Mouse (Mus musculus): ENCODE data around the gene Gm20481. TPM values are rescaled to one million over a fixed set of nuclear protein-coding genes. Genes with fewer than 3 reads are reported as not detected.
"Not testable (repeated sequence)": the region's sequence is repeated elsewhere in the genome, so short reads cannot be mapped to it uniquely, and the experiment has no call there.

The Gm20481 gene
- polyA plus RNA-seq, 1 experiment from 2014 or later = not detected

DNA sequence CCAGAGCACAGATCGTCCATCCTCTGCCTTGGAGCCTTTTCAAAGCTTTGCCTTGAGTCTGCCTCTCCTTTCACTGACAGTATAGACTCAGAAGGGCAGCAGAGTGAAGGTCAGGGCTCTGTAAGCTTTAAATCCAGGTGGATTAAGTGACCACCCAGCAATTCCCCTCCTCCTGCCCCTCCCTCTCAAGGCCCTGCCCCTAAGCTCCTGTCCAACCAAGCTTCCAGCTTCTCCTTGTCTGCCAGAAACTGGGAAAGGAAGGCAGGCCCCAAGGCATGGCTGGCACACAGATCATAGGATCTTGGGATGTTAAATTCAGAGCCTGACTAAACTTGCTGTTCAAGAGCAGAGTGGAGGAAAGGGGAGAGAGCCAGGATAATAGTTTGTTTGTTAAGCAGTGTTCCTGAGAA lies 5.1 kb upstream of the Gm20481 start:
- H3K27ac ChIP-seq (ENCODE audit: low read length) = no peak overlapping the region
- no peaks in the 10 kb centered on the region for H3K36me3 ChIP-seq (ENCODE audit: control insufficient read depth, insufficient read depth, low read length)
- no peaks in the 10 kb centered on the region for H3K9me3 ChIP-seq (replicated peaks; ENCODE audit: control insufficient read depth, low read length, poor library complexity, severe bottlenecking)
- H3K4me3 ChIP-seq (ENCODE audit: low read depth, low read length) = no peak overlapping the region
- no peak overlapping the region for H3K4me2 ChIP-seq (ENCODE audit: low read length)
- peaks cover 2% of the 10 kb centered on the region for H3K4me1 ChIP-seq (ENCODE audit: control insufficient read depth, insufficient read depth, low read length)
- H3K27me3 ChIP-seq (ENCODE audit: control insufficient read depth, insufficient read depth, low read depth, low read length) = peaks cover 32% of the 10 kb centered on the region
- ATAC-seq = no peak
- WGBS = 0% methylated on average over 1 of the region's 1 CpGs
- 0 out of 2 replicates have a peak overlapping the region, but pooled peaks have one; percentile 6 for H3K9ac ChIP-seq (ENCODE audit: low read depth, low read length)

DNA sequence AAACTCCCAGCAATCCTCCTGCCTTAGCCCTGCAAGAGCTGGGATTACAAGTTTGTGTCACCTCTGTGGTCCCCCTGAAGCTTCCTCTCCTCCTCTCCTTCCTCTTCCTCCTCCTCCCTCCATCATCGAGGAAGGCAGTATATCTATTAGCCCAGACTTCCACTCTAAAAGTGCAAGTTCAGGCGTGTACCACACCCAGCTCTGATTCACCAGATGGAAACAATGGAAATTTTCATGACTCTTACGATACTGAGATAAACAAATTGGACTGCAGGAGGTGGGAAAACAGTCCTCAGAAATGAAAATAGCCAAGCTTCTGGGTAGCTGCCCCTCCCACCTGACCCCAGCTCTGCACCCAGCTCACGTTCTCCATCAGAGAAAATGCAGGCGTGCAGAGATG lies 4.1 kb upstream of the Gm20481 start:
- Histone ChIP-seq H3K9ac (ENCODE audit: low read depth, low read length) (no peak overlapping the region), H3K4me3 (ENCODE audit: low read depth, low read length) (no peak overlapping the region), H3K36me3 (ENCODE audit: control insufficient read depth, insufficient read depth, low read length) (no peaks in the 10 kb centered on the region), H3K27ac (ENCODE audit: low read length) (no peak overlapping the region), H3K27me3 (ENCODE audit: control insufficient read depth, insufficient read depth, low read depth, low read length) (peaks cover 25% of the 10 kb centered on the region), H3K4me1 (ENCODE audit: control insufficient read depth, insufficient read depth, low read length) (no peaks in the 10 kb centered on the region), H3K4me2 (ENCODE audit: low read length) (no peak overlapping the region), H3K9me3 (replicated peaks; ENCODE audit: control insufficient read depth, low read length, poor library complexity, severe bottlenecking) (no peaks in the 10 kb centered on the region)
- no peak for ATAC-seq
- 80% methylated on average over 5 of the region's 5 CpGs for WGBS

DNA sequence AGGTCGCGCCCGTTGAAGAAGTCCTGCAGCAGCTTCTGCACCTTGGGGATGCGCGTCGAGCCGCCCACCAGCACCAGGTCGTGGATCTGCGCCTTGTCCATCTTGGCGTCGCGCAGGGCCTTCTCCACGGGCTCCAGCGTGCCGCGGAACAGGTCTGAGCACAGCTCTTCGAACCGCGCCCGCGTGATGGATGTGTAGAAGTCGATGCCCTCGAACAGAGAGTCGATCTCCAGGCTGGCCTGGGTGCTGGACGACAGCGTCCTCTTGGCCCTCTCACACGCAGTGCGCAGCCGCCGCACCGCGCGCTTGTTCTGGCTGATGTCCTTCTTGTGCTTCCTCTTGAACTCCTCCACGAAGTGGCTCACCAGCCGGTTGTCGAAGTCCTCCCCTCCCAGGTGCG lies 1.1 kb downstream of the Gm20481 start:
- not testable (repeated sequence) for H3K4me3 ChIP-seq (ENCODE audit: low read depth, low read length); ATAC-seq; H3K4me1 ChIP-seq (ENCODE audit: control insufficient read depth, insufficient read depth, low read length); H3K4me2 ChIP-seq (ENCODE audit: low read length); H3K27ac ChIP-seq (ENCODE audit: low read length); H3K9me3 ChIP-seq (replicated peaks; ENCODE audit: control insufficient read depth, low read length, poor library complexity, severe bottlenecking); H3K9ac ChIP-seq (ENCODE audit: low read depth, low read length); H3K36me3 ChIP-seq (ENCODE audit: control insufficient read depth, insufficient read depth, low read length)
- peaks cover 22% of the 10 kb centered on the region for H3K27me3 ChIP-seq (ENCODE audit: control insufficient read depth, insufficient read depth, low read depth, low read length)
- whole genome bisulfite sequencing = 32% methylated on average over 12 of the region's 37 CpGs

DNA sequence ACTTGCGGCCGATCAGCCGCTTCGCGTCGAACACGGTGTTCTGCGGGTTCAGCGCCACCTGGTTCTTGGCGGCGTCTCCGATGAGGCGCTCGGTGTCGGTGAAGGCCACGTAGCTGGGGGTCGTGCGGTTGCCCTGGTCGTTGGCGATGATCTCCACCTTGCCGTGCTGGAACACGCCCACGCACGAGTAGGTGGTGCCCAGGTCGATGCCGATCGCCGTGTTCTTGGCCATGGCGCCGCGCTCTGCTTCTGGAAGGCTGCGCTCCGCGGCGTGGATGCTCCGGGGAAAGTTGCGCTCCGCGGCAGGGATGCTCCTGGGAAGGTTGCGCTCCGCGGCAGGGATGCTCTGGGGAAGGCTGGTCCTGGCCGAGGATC lies 2.0 kb downstream of the Gm20481 start:
- peak overlapping the region; percentile 39 for H3K4me3 ChIP-seq (ENCODE audit: low read depth, low read length)
- peaks cover 22% of the 10 kb centered on the region for H3K27me3 ChIP-seq (ENCODE audit: control insufficient read depth, insufficient read depth, low read depth, low read length)
- WGBS = under 1% methylated on average over 19 of the region's 43 CpGs
- ATAC-seq = peak; percentile 46
- H3K4me2 ChIP-seq (ENCODE audit: low read length) = peak overlapping the region; percentile 77
- H3K9me3 ChIP-seq (replicated peaks; ENCODE audit: control insufficient read depth, low read length, poor library complexity, severe bottlenecking); H3K36me3 ChIP-seq (ENCODE audit: control insufficient read depth, insufficient read depth, low read length); H3K4me1 ChIP-seq (ENCODE audit: control insufficient read depth, insufficient read depth, low read length); H3K27ac ChIP-seq (ENCODE audit: low read length): not testable (repeated sequence)
- 0 out of 2 replicates have a peak overlapping the region, but pooled peaks have one; percentile 44 for H3K9ac ChIP-seq (ENCODE audit: low read depth, low read length)

DNA sequence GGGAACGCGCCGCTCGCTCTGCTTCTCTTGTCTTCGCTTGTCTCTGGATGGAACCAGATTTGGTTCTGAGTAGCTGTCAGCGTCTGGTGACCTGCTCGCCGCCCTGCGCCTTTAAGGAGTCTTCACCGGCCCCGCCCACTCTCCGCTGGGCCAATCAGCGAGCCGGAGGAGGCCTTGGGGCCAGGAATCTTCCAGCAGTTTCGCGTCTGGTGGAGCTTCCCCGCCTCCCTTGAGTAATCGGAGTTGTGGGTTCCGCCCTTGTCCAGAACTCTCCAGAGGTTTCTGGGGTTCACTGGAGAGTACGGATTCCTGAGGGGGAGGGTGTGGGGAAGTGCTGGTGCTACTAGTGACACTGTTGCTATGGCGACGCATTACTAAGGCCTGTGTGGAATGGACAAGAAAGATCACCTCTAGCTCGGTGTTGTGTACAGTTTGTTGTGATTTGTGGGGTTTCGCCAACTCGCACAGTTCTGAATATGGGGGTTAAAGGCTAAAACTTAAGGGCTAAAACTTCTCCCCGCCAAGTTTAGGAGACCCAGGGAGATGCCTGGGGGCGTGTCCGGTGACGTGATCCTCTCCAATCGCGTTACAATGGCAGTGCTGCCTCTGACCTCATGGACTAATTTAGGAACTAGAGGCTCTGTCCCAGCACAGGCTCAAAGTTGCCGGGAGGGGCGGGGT lies 2.5 kb downstream of the Gm20481 start, which contains the start of the genes Hspa1a and Hspa1l:
TSS of gene Hspa1a (minus strand) at position 88 of the 681 bp plus-strand sequence.
TSS of gene Hspa1l (plus strand) at position 635 of the 681 bp plus-strand sequence.
- Histone ChIP-seq H3K4me2 (ENCODE audit: low read length) (peak within 1 kb of the TSS; percentile 77), H3K27me3 (ENCODE audit: control insufficient read depth, insufficient read depth, low read depth, low read length) (peaks cover 22% of the 10 kb centered on the region), H3K27ac (ENCODE audit: low read length) (0 out of 2 replicates have a peak within 1 kb of the TSS, but pooled peaks have one; percentile 24), H3K9ac (ENCODE audit: low read depth, low read length) (0 out of 2 replicates have a peak within 1 kb of the TSS, but pooled peaks have one; percentile 44), H3K4me3 (ENCODE audit: low read depth, low read length) (peak within 1 kb of the TSS; percentile 39)
- WGBS = under 1% methylated on average over 27 of the region's 33 CpGs
- H3K9me3 ChIP-seq (replicated peaks; ENCODE audit: control insufficient read depth, low read length, poor library complexity, severe bottlenecking); H3K36me3 ChIP-seq (ENCODE audit: control insufficient read depth, insufficient read depth, low read length); H3K4me1 ChIP-seq (ENCODE audit: control insufficient read depth, insufficient read depth, low read length): not testable (repeated sequence)
- ATAC-seq = peak; percentile 93

DNA sequence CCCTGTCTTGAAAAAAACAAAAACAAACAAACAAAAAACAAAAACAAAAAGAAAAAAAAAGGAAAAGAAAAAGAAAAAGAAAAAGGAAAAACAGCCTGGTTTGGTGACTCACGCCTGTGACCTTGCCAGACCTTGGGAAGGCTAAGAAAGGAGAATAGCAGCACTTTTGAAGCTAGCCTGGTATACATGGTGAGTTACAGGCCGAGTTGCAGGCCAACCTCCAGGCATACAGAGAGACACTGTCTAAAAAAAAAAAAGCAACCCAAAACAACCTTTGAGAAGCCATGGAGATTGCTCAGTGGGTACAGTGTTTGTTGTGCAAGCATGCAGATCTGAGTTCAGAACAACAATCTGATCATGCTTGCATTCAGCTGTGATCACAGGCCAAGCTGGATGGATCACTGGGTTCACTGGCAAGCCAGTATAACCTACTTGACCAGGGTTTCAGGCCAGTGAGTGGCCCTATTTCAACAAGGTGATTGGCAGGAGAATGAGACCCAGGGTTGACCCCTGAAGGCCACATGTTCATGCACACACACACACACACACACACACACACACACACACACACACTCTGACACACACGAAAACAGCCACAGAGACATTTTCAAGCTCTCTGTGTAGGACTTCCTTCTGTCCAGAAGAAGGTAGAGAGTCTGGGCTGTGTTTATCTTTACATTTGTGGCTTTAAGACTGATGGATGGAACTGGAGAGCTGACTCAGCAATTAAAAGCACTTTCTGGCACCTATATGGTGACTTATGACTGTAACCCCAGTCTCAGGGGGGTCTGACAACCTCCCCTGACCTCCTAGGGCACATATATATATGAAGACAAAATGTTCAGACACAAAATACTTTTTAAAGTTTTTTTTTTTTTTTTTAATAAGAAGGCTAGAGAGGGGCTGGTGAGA lies 6.1 kb downstream of the Gm20481 start:
- Histone ChIP-seq H3K4me1 (ENCODE audit: control insufficient read depth, insufficient read depth, low read length) (peaks cover 11% of the 10 kb centered on the region), H3K9ac (ENCODE audit: low read depth, low read length) (no peak overlapping the region), H3K27ac (ENCODE audit: low read length) (no peak overlapping the region), H3K27me3 (ENCODE audit: control insufficient read depth, insufficient read depth, low read depth, low read length) (no peaks in the 10 kb centered on the region), H3K4me3 (ENCODE audit: low read depth, low read length) (no peak overlapping the region), H3K4me2 (ENCODE audit: low read length) (no peak overlapping the region), H3K36me3 (ENCODE audit: control insufficient read depth, insufficient read depth, low read length) (no peaks in the 10 kb centered on the region), H3K9me3 (replicated peaks; ENCODE audit: control insufficient read depth, low read length, poor library complexity, severe bottlenecking) (no peaks in the 10 kb centered on the region)
- WGBS = 89% methylated on average over 3 of the region's 3 CpGs
- no peak for ATAC-seq

DNA sequence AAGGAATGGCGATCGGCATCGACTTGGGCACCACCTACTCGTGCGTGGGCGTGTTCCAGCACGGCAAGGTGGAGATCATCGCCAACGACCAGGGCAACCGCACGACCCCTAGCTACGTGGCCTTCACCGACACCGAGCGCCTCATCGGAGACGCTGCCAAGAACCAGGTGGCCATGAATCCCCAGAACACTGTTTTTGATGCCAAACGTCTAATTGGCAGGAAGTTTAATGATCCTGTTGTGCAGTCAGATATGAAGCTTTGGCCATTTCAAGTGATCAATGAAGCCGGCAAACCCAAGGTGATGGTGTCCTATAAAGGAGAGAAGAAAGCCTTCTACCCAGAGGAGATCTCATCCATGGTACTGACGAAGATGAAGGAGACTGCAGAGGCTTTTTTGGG lies 7.3 kb downstream of the Gm20481 start:
- WGBS = 97% methylated on average over 20 of the region's 20 CpGs
- no peak overlapping the region for H3K4me3 ChIP-seq (ENCODE audit: low read depth, low read length)
- no peak overlapping the region for H3K4me2 ChIP-seq (ENCODE audit: low read length)
- H3K27ac ChIP-seq (ENCODE audit: low read length) = no peak overlapping the region
- no peaks in the 10 kb centered on the region for H3K9me3 ChIP-seq (replicated peaks; ENCODE audit: control insufficient read depth, low read length, poor library complexity, severe bottlenecking)
- no peak for ATAC-seq
- H3K36me3 ChIP-seq (ENCODE audit: control insufficient read depth, insufficient read depth, low read length) = no peaks in the 10 kb centered on the region
- H3K4me1 ChIP-seq (ENCODE audit: control insufficient read depth, insufficient read depth, low read length) = peaks cover 15% of the 10 kb centered on the region
- H3K27me3 ChIP-seq (ENCODE audit: control insufficient read depth, insufficient read depth, low read depth, low read length) = no peaks in the 10 kb centered on the region
- no peak overlapping the region for H3K9ac ChIP-seq (ENCODE audit: low read depth, low read length)

DNA sequence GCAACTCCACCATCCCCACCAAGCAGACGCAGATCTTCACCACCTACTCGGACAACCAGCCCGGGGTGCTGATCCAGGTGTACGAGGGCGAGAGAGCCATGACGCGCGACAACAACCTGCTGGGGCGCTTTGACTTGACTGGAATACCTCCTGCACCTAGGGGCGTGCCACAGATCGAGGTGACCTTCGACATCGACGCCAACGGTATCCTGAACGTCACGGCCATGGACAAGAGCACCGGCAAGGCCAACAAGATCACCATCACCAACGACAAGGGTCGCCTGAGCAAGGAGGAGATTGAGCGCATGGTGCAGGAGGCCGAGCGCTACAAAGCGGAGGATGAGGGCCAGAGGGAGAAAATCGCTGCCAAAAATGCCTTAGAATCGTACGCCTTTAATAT lies 8.5 kb downstream of the Gm20481 start:
- H3K4me2 ChIP-seq (ENCODE audit: low read length) = no peak overlapping the region
- H3K9me3 ChIP-seq (replicated peaks; ENCODE audit: control insufficient read depth, low read length, poor library complexity, severe bottlenecking) = no peaks in the 10 kb centered on the region
- no peaks in the 10 kb centered on the region for H3K27me3 ChIP-seq (ENCODE audit: control insufficient read depth, insufficient read depth, low read depth, low read length)
- peaks cover 20% of the 10 kb centered on the region for H3K4me1 ChIP-seq (ENCODE audit: control insufficient read depth, insufficient read depth, low read length)
- no peaks in the 10 kb centered on the region for H3K36me3 ChIP-seq (ENCODE audit: control insufficient read depth, insufficient read depth, low read length)
- no peak overlapping the region for H3K4me3 ChIP-seq (ENCODE audit: low read depth, low read length)
- WGBS = 91% methylated on average over 27 of the region's 27 CpGs
- ATAC-seq = no peak
- H3K9ac ChIP-seq (ENCODE audit: low read depth, low read length) = no peak overlapping the region
- no peak overlapping the region for H3K27ac ChIP-seq (ENCODE audit: low read length)

DNA sequence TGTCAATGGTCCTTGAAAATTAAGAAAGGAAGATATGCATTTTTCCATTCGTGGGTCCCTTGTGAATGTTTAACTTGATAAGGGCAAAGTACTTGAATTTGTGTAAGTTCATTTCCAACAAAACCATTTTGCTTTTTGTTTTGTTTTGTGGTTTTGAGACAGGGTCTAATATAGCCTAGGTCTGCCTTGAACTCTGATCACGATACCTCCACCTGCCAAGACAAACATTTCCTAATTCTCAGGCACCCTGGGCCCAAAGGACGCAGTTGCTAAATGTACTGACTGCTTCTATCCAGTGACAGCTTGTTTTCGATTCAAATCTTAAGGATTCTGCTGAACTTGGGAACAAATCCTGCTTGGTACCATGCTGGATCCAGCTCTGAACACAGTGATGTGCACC lies 9.9 kb downstream of the Gm20481 start:
- ATAC-seq = no peak
- no peak overlapping the region for H3K27ac ChIP-seq (ENCODE audit: low read length)
- H3K4me3 ChIP-seq (ENCODE audit: low read depth, low read length) = no peak overlapping the region
- 93% methylated on average over 4 of the region's 4 CpGs for WGBS
- H3K27me3 ChIP-seq (ENCODE audit: control insufficient read depth, insufficient read depth, low read depth, low read length) = no peaks in the 10 kb centered on the region
- no peak overlapping the region for H3K4me2 ChIP-seq (ENCODE audit: low read length)
- 0 out of 2 replicates have a peak overlapping the region, but pooled peaks have one; percentile 21 for H3K9ac ChIP-seq (ENCODE audit: low read depth, low read length)
- peaks cover 20% of the 10 kb centered on the region for H3K4me1 ChIP-seq (ENCODE audit: control insufficient read depth, insufficient read depth, low read length)
- no peaks in the 10 kb centered on the region for H3K9me3 ChIP-seq (replicated peaks; ENCODE audit: control insufficient read depth, low read length, poor library complexity, severe bottlenecking)
- H3K36me3 ChIP-seq (ENCODE audit: control insufficient read depth, insufficient read depth, low read length) = no peaks in the 10 kb centered on the region

All from midbrain, embryonic 16.5 days (tissue).